Mouse (Mus musculus): ENCODE measurements around the gene Fto.

Gene Fto

DNA sequence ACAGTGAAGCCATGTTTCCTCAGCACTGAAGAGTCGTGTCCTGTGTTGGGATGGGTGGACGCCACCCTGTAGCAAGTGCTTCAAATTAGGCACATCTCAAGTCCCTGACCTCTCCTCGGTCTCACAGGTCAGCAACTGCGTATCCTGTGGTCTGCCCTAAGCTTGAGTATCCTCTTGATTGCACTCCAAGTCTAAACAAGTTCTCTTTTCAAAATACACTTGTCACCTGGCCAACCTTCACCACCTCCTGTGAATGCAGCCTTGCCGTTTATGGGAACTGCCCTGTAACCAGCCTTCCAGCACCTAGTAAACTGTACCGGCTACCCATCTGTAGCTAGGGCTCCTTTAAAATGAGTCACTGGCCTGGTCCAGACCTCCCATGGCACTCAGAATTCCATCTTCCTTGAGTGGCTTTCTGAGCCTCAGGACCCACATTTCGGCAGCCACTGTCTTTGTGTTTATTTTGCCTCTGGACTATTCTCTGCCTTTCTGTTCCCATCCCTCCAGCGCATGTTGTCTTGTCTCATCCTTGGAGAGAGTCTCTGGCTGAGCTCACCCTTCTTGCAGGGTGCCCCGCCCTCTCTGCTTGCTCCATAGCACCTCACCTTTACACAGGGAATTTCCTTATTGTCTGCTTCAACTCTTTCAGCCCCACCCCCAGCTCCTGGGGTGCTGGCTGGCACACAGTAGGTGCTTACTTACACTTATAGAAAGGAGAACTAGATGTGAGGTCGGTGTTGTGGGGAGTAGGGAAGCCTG, 181.4 kb downstream of the Fto start:
- in situ Hi-C loops (cut with MboI, MseI), result loop anchor here (5.0 kb wide), 1 partner anchor 312 kb away; no protein-coding TSS in a partner anchor

DNA sequence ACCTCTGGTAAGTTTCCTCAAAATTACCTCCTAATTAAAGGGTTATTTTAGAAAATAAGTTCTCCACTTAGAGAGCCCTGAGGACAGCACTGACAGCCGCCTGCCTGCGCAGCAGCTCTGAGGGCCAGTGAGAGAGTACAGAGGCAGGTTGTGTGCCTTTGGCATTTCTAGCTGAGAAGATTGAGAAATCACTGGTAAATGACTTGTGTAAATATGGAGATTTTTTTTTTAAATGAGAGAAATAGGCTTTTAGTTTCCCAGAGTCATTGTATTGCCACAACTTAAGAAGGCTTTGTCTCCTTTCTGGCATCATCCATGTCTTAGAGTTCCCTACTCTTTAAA, 181.9 kb downstream of the Fto start:
- in situ Hi-C loops (cut with MboI, MseI), result loop anchor here (5.0 kb wide), 1 partner anchor 313 kb away; no protein-coding TSS in a partner anchor

DNA sequence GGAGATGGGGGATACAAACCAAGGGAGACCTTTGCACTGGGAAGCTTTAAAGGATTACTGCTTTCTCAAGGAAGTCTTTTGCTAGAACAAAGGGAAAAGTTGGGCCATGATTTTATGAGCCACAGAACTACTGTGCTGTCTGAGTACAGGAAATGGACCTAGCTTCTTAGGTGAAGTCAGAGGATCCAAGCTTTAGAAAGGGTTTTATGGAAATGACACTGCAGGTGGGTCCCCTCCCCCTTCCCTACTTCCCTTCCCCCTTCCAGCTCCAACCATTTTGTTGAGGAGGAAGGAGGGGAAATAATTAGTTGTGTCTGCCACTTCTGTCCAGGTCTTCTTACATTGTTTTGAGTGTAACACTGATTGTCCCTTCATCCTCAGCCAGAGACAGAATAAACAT, 182.7 kb downstream of the Fto start:
- in situ Hi-C loops (cut with MboI, MseI), result loop anchor here (5.0 kb wide), 1 partner anchor 314 kb away; no protein-coding TSS in a partner anchor

DNA sequence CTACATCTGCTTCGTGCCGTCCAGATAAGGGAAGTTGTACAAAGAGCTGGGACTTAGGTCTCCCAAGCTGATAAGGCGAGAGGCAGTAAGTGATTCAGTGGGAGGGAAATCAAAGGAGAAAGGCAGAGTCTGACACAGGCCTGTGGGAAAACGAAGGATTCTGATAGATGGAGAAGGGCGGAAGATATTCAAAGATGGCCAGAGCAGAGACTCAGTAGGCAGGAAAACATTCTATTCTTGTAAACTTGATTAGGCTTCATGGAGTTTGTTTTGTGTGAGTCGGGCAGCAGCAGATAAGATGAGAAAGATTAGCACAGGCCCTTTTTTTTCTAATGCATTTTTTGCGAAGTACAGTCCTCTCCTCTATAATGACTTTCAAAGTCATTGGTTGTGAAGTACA, 183.6 kb downstream of the Fto start:
- in situ Hi-C loops (cut with MboI, MseI), result loop anchor here (5.0 kb wide), 1 partner anchor 315 kb away; no protein-coding TSS in a partner anchor

DNA sequence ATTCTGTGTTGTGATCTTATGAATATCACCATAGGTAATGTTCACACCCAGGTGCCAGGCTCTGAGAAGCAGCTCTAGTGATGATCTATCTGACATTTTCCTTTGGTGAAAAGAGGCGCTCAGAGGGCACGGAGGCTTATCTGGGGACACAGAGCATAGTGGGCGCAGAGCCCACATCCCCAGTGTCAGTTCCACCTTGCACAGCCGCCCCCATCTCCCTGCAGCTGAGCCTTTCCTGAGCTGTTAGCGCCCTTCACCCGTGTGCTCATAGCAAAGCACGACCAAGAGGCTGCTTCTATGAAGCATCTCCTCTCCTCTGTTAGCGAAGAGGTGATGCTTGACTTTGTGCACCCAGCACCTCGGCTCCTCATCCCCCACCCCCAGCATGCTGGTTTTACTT, 185.3 kb downstream of the Fto start:
- in situ Hi-C loops (cut with MboI, MseI), result loop anchor here (5.0 kb wide), 1 partner anchor 316 kb away; no protein-coding TSS in a partner anchor

DNA sequence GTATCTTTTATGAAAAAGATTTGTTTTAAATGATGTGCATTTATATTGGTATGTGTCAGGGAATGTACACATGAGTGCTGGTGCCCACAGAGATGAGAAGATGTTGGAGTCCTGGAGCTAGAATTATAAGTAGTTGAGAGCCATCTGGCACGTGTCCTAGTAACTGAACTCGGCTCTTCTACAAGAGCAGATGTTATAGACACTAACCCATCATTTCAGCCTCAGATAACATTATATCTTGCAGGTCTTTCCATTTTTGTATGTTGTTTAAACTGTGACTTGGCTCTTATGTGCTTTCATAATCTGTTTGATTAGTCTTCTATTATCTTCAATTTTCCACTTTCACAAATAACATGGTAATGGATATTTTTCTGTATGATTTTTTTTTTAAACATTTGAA, 186.0 kb downstream of the Fto start:
- in situ Hi-C loops (cut with MboI, MseI), result loop anchor here (5.0 kb wide), 1 partner anchor 317 kb away; no protein-coding TSS in a partner anchor

DNA sequence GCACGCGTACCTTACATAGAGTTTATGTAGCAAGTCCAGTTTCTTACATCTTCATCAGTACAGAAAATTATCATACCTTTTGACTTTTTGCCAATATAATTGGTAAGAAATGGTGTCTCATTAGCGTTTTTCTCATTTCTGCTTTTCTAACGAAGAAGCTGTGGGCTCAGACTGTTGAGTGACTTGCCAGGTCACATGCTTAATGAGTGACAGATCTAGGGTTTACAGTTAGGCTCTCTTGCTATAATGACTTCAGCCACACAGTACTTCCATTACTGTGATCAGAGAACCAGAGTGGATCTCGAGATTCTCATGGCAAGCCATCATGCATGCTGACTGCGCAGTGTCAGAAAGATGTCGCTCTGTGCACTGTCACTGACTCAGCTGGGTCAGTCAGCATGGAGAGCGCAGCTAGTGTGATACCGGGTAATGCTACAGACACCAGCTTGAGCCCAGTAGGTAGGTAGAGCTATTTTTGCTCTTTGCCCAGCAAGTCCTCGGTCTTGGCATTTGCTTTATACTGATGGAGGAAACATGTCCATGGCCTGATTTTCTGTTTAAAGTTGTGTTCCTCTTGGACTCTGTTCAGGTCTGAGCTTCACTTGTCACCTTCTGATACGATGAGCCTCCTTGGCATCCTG, 188.8 kb downstream of the Fto start:
- in situ Hi-C loops (cut with MboI, MseI), result loop anchor here (25.0 kb wide), 1 partner anchor 535 kb away; no protein-coding TSS in a partner anchor

DNA sequence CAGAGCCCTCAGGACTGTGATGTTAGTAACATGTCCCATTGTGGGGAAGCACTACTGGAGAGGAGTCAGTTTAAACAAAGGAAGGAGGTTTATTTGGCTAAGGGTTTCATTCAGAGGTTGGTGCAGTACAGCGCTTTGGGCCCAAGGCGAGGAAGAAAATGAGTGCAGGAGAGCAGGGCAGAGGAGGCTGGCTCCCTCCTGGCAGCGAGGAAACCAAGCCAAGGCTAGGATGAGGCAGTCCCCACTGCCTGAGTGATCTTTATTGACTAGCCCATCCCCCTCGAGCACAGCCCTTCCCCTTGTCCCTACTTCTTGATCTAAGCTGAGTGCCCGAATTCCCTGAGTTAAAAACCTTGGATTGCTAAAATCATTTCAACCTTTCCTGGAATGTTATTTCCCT, 189.5 kb downstream of the Fto start:
- in situ Hi-C loops (cut with MboI, MseI), result loop anchor here (25.0 kb wide), 1 partner anchor 535 kb away; no protein-coding TSS in a partner anchor

DNA sequence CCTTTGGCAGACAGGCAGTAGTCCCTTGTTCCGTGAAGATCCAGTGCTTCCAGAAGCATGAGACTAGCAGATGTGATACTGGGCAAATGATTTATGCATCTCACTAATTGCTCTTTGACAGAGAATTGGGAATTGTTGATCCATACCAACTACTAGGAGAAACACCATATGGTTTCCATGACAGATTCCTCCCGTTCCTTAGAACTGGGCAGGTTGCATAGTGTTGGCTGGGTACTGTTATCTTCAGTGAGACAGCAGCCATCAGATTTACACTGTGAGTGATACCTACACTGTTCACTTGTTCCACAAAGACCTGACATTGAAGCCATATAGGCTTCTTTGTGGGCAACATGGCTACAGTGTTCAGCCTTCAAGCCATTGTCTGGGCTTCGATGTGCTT, 191.0 kb downstream of the Fto start:
- in situ Hi-C loops (cut with MboI, MseI), result loop anchor here (25.0 kb wide), 1 partner anchor 533 kb away; no protein-coding TSS in a partner anchor

DNA sequence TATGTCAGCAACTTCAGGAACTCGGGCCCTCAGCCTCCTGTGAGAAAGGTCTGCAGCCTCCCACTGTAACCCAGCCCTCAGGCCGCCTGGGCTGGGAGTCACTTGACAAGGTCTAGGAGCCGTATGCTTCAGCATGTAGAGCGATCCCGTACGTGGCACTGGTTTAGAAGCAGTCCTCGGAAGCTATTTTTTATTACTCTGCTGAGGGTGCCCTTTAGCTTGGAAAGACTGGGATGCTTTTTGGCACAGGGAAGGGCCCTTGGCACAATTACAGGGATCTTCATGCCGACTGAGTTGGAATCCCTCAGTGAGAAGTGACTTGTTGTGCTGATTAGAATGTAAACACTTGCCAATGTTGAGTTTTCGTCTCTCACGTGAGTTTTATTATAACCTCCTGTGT, 191.6 kb downstream of the Fto start:
- in situ Hi-C loops (cut with MboI, MseI), result loop anchor here (25.0 kb wide), 1 partner anchor 532 kb away; no protein-coding TSS in a partner anchor

DNA sequence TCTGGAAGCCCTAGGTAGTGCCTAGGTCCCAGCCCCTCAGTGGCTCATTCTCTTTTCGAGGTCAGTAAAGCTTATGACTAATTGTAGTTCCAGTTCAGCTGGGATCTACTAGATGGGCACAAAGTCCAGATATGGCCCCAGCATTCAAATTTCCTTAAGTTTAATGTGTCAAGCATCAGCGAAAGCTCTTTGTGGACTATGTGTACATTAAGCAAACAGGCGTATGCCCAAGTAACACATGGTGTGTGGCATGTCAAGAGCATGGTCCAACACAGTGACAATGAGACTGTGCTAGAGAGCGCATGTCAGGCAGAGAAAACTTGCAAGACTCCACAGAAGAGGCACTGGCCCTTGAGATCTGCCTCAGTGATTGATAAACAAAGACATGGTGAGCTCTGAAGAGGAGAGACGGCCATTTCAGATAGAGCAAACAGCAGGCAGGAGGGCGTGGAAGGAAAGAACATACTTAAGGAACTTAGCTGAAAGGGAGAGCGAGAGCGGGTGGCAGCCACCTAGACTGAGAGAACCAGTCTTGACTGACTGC, 192.2 kb downstream of the Fto start:
- in situ Hi-C loops (cut with MboI, MseI), result loop anchor here (25.0 kb wide), 1 partner anchor 532 kb away; no protein-coding TSS in a partner anchor

DNA sequence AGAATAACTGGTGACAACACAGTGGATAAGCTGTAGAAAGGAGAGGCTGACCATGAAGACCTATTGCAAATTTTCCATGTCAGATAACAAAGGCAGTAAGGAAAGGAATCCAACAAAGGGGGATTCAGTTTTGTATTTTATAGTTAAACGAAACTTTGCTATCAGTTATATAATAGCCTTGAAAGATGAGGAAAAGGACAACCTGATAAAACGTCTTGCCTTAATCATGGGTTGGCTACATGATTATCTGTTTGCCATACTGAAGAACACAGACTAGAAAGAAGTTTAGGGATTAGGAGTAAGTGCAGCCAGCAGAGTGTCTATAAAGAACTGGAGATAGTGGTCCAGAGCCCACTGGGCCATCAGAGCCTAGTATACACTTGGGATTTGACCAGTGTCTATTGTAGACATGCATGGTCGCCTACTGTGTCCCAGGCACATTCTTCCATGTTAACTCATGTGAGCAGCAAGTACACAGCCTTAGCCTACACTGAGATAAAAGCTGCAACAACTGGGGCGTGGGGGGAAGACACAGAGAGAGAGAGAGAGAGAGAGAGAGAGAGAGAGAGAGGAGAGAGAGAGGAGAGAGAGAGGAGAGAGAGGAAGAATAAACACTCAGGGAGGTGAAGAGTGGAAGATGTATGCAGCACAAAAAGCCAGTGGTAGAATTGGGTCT, 192.8 kb downstream of the Fto start:
- in situ Hi-C loops (cut with MboI, MseI), result loop anchor here (25.0 kb wide), 1 partner anchor 531 kb away; no protein-coding TSS in a partner anchor

DNA sequence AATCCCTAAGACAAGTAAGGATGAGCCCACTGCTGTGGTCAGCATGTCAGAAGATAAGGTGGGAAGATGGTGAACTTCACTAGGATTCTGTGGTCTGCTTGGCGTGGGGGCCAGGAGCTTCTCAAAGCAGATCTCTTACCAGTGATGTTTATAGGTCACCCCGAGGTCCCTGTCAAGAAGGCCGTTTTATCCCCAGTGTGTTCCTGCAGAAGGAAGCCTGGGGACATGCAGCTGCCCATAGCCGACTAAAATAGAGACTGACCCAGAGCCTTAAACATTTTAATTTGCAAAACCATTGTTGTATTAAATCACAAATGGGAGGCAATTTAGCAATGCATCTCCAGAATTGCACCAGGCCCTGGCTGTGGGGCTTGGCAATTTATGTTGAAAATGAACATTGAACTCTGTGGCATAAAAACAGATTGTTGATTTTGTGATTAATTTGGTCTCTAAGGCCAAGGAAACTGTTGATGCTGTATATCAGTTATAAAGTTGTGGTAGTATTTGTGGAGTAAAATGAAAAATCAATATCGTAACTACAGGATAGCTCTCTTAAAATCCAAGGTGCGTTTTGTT, 193.4 kb downstream of the Fto start:
- in situ Hi-C loops (cut with MboI, MseI), result loop anchor here (25.0 kb wide), 1 partner anchor 531 kb away; no protein-coding TSS in a partner anchor

DNA sequence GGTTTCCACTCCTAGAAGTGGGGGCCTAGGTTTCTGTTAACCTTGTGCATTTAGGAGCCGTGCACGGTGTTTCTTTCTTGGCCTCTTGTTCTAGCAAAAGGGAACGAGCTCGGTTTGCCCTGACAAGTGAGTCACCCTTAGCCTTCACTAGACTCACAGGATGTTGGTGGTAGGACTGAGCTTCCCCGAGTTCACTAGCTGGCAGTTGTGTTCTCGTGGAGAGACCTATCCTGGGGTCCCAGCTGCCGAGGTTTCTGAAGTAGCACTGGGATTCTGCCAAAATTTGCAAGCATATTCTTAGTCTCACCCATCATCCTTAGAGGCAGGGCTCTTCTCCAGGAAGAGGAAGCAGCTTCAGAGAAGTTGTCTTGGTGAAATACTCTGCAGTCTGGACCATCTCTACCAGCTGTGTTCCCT, 194.4 kb downstream of the Fto start:
- in situ Hi-C loops (cut with MboI, MseI), result loop anchor here (25.0 kb wide), 1 partner anchor 530 kb away; no protein-coding TSS in a partner anchor

DNA sequence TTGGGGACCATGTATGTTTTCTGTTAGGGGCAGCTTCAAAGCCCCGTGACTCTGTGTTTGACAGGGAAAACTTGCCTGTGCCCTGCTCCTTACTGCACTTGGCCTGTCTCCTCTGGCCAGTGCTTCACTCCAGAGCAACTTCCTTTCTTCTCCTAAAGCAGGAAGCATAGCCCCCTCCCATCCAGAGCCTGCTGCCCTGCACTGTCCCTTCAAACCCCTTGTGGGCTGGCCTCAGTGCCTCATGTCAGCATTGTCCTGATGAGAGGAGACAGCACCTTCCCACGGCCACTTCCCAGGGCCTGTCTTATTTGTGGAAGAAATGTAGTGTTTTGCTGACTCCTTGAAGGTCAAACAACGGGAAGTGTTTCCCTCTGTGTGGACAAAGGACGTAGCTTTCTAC, 195.0 kb downstream of the Fto start:
- in situ Hi-C loops (cut with MboI, MseI), result loop anchor here (25.0 kb wide), 1 partner anchor 529 kb away; no protein-coding TSS in a partner anchor

DNA sequence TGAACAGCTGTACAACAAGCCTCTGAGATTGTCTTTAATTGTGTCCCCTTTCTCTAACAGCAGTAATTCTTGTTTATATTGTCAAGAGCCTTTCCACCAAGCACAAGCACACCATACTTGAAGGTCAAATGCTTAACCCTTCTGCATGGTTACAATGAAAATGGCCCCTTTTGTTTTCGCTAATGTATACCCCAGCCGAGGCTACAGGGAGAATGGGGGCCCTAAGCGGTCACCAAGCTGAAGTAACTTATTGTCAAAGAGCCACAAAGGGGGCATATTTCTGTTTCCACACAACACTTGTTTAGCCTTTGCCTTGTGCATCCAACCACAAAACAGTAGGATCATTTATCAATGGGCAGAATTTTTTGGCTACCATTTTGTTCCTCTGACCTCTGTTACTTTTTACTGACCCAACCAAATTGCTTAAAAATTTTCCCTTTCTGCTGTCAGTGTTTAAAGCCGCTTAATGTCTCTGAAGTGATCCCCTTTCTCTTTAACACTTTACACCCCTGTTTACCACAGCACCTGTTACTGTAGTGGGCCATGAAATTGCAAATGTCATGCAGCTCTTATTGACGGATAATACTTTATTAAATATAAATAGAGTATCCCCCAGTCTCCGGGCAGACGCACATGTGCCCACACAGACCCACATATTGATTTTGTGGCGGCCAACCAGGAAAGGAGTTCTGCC, 196.0 kb downstream of the Fto start:
- in situ Hi-C loops (cut with MboI, MseI), result loop anchor here (25.0 kb wide), 1 partner anchor 528 kb away; no protein-coding TSS in a partner anchor

DNA sequence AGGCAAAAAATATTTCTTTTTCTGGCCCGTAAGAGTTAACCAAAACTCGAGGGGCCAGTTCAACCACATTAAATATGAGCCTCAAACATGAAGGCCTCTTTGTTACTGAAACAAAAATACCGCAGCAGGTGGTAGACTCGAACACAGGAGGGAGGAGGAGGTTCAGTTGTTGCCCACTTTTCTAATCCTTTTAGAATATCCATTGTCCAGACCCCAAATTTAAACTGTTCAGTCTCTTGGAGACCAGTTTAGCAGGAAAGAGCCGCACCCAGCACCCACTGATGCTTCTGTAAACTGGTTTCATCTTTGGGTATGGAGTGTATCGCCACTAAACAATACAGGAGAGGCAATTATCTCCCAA, 196.6 kb downstream of the Fto start:
- in situ Hi-C loops (cut with MboI, MseI), result loop anchor here (25.0 kb wide), 1 partner anchor 527 kb away; no protein-coding TSS in a partner anchor

DNA sequence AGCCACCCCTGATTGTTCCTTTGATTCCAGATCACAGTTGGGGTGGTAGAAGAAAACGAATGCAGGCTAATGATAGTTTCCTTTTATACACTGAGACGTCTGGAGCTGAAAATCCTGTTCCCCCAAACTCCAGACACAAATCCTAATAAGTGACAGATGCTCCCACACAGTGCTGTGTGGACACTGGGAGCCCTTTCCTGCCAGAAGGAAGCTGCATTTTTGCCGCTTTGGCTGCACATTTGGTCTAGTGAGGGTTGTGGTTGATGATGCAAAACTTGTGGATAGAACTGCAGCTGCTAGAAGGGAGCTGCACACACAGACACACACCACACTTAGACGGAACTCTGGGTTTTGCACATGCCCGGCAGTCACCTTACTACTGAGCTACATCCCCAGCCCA, 197.4 kb downstream of the Fto start:
- in situ Hi-C loops (cut with MboI, MseI), result loop anchor here (25.0 kb wide), 1 partner anchor 527 kb away; no protein-coding TSS in a partner anchor

DNA sequence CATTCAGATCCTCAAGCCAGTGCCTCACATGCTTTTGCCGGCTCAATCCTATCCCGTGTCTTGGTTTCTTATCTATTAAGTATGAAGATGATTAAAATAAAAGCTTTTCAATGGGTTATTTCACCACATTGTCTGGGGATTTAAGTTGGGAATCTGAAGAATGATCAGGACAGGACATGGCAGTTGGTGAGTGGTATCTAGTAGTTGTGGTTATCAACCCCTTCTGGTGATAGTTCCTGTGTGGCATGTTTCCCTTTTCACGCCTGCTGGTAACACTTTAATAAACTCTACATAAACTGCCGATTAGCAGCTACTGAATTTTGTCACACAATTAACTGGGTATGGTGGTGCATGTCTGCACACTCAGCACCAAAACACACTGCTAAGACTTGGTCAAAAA, 198.6 kb downstream of the Fto start:
- in situ Hi-C loops (cut with MboI, MseI), result loop anchor here (25.0 kb wide), 1 partner anchor 525 kb away; no protein-coding TSS in a partner anchor

Data from T-helper 2 cell (primary cell).